Mouse (Mus musculus) hindbrain, embryonic 12.5 days (tissue): ENCODE measurements at regions not wholly inside any gene's neighbourhood (a gene's known extent, or its start where the extent isn't known, plus 50 kb on each side); places are given as distances from the start of the nearest gene placed in this dataset.

Experiments used
- ATAC-seq: fragments of 200-750 bp; cut with Nextera tagmentation; 2 replicates; pipeline ENCODE4 v1.8.0; 2017; ENCODE audit warnings: moderate TSS enrichment; ENCODE audit not compliant: low FRiP score
- H3K27ac ChIP-seq: fragments of 300-500 bp; sonication (generic); 2 replicates; pipeline ENCODE4 v1.5.1; 2016; ENCODE audit warnings: mild to moderate bottlenecking
- H3K27me3 ChIP-seq: fragments of 300-500 bp; sonication (generic); 2 replicates; pipeline ENCODE4 v1.6.1; 2016; ENCODE audit warnings: mild to moderate bottlenecking
- H3K36me3 ChIP-seq: fragments of 300-500 bp; sonication (generic); 2 replicates; pipeline ENCODE4 v1.6.1; 2016; ENCODE audit warnings: mild to moderate bottlenecking
- H3K4me1 ChIP-seq: fragments of 300-500 bp; sonication (generic); 2 replicates; pipeline ENCODE4 v1.6.1; 2016
- H3K4me2 ChIP-seq: fragments of 300-500 bp; sonication (generic); replicated peaks from 2 replicates; pipeline ENCODE4 v1.6.1; 2016; ENCODE audit warnings: mild to moderate bottlenecking
- H3K4me3 ChIP-seq: fragments of 300-500 bp; sonication (generic); 2 replicates; pipeline ENCODE4 v1.5.1; 2016; ENCODE audit warnings: mild to moderate bottlenecking
- H3K9ac ChIP-seq: fragments of 300-500 bp; sonication (generic); 2 replicates; pipeline ENCODE4 v1.6.1; 2016; ENCODE audit warnings: mild to moderate bottlenecking, moderate library complexity
- H3K9me3 ChIP-seq: fragments of 300-500 bp; sonication (generic); replicated peaks from 2 replicates; pipeline ENCODE4 v1.6.1; 2016; ENCODE audit warnings: mild to moderate bottlenecking
- WGBS: fragments of 180-500 bp; shearing (Covaris S2); methylation state at CpG from one replicate; pipeline ENCODE4 v1.1.7; 2016; 5-methylcytosine and 5-hydroxymethylcytosine counted together

- no peaks in the 10 kb centered on the region for H3K27me3 ChIP-seq
- H3K4me2 ChIP-seq = no peak overlapping the region
- H3K9ac ChIP-seq = no peak overlapping the region
- H3K4me3 ChIP-seq = no peak overlapping the region
- no peaks in the 10 kb centered on the region for H3K4me1 ChIP-seq
- no peaks in the 10 kb centered on the region for H3K36me3 ChIP-seq
- H3K9me3 ChIP-seq = no peaks in the 10 kb centered on the region
- H3K27ac ChIP-seq = no peak overlapping the region
- ATAC-seq = no peak
- WGBS = 88% methylated on average over 5 of the region's 5 CpGs
Measured at GRCm38 (mm10) chr2:161470844-161471243, 362.0 kb upstream of the Chd6 start.

GRCm38 (mm10) chr2:161470025-161470424 is 361.1 kb upstream of the Chd6 start:
- Histone ChIP-seq H3K9ac (no peak overlapping the region), H3K4me1 (no peaks in the 10 kb centered on the region), H3K27me3 (no peaks in the 10 kb centered on the region), H3K4me3 (no peak overlapping the region), H3K36me3 (no peaks in the 10 kb centered on the region), H3K27ac (no peak overlapping the region), H3K9me3 (no peaks in the 10 kb centered on the region), H3K4me2 (no peak overlapping the region)
- 36% methylated on average over 2 of the region's 2 CpGs for whole genome bisulfite sequencing
- ATAC-seq = no peak

GRCm38 (mm10) chr2:161467035-161467434 is 358.2 kb upstream of the Chd6 start:
- Histone ChIP-seq H3K9me3 (no peaks in the 10 kb centered on the region), H3K9ac (no peak overlapping the region), H3K27me3 (no peaks in the 10 kb centered on the region), H3K4me3 (no peak overlapping the region), H3K36me3 (no peaks in the 10 kb centered on the region), H3K4me1 (no peaks in the 10 kb centered on the region), H3K4me2 (no peak overlapping the region), H3K27ac (no peak overlapping the region)
- 74% methylated on average over 1 of the region's 1 CpGs for WGBS
- no peak for ATAC-seq

GRCm38 (mm10) chr2:161460600-161460999 is 351.7 kb upstream of the Chd6 start:
- 96% methylated on average over 4 of the region's 4 CpGs for WGBS
- no peak overlapping the region for H3K27ac ChIP-seq
- no peak overlapping the region for H3K4me2 ChIP-seq
- no peak overlapping the region for H3K4me3 ChIP-seq
- no peak overlapping the region for H3K9ac ChIP-seq
- H3K9me3 ChIP-seq = no peaks in the 10 kb centered on the region
- H3K36me3 ChIP-seq = no peaks in the 10 kb centered on the region
- no peak for ATAC-seq
- no peaks in the 10 kb centered on the region for H3K4me1 ChIP-seq
- H3K27me3 ChIP-seq = no peaks in the 10 kb centered on the region

GRCm38 (mm10) chr2:161454466-161454865 is 345.6 kb upstream of the Chd6 start:
- ATAC-seq = no peak
- 63% methylated on average over 6 of the region's 6 CpGs for WGBS

GRCm38 (mm10) chr2:161433816-161434215 is 324.9 kb upstream of the Chd6 start:
- H3K9ac ChIP-seq = no peak overlapping the region
- H3K9me3 ChIP-seq = no peaks in the 10 kb centered on the region
- no peaks in the 10 kb centered on the region for H3K36me3 ChIP-seq
- no peak overlapping the region for H3K27ac ChIP-seq
- H3K27me3 ChIP-seq = no peaks in the 10 kb centered on the region
- 42% methylated on average over 9 of the region's 9 CpGs for WGBS
- H3K4me3 ChIP-seq = no peak overlapping the region
- H3K4me2 ChIP-seq = no peak overlapping the region
- no peaks in the 10 kb centered on the region for H3K4me1 ChIP-seq
- 0 out of 2 replicates have a peak, but pooled peaks have one; percentile 52 for ATAC-seq

More at GRCm38 (mm10) chr2:161454466-161454865, 345.6 kb upstream of the Chd6 start:
- no peak overlapping the region for H3K27ac ChIP-seq
- no peak overlapping the region for H3K9ac ChIP-seq
- H3K27me3 ChIP-seq = no peaks in the 10 kb centered on the region
- no peaks in the 10 kb centered on the region for H3K4me1 ChIP-seq
- H3K9me3 ChIP-seq = no peaks in the 10 kb centered on the region
- no peaks in the 10 kb centered on the region for H3K36me3 ChIP-seq
- H3K4me2 ChIP-seq = no peak overlapping the region
- no peak overlapping the region for H3K4me3 ChIP-seq

- no peaks in the 10 kb centered on the region for H3K27me3 ChIP-seq
- no peak overlapping the region for H3K27ac ChIP-seq
- H3K4me1 ChIP-seq = no peaks in the 10 kb centered on the region
- WGBS = 80% methylated on average over 3 of the region's 3 CpGs
- H3K36me3 ChIP-seq = no peaks in the 10 kb centered on the region
- H3K9me3 ChIP-seq = no peaks in the 10 kb centered on the region
- H3K4me3 ChIP-seq = no peak overlapping the region
- ATAC-seq = no peak
- H3K4me2 ChIP-seq = no peak overlapping the region
- H3K9ac ChIP-seq = no peak overlapping the region
Measured at GRCm38 (mm10) chr2:161429294-161429693, 320.4 kb upstream of the Chd6 start.

- Histone ChIP-seq H3K4me1 (no peaks in the 10 kb centered on the region), H3K4me2 (no peak overlapping the region), H3K36me3 (no peaks in the 10 kb centered on the region), H3K4me3 (no peak overlapping the region), H3K9ac (no peak overlapping the region), H3K27ac (no peak overlapping the region), H3K27me3 (no peaks in the 10 kb centered on the region), H3K9me3 (no peaks in the 10 kb centered on the region)
- WGBS = 55% methylated on average over 3 of the region's 3 CpGs
- no peak for ATAC-seq
Measured at GRCm38 (mm10) chr2:161425587-161425986, 316.7 kb upstream of the Chd6 start.

GRCm38 (mm10) chr2:161418062-161418461 is 309.2 kb upstream of the Chd6 start:
- no peaks in the 10 kb centered on the region for H3K9me3 ChIP-seq
- H3K4me3 ChIP-seq = no peak overlapping the region
- no peaks in the 10 kb centered on the region for H3K27me3 ChIP-seq
- ATAC-seq = no peak
- no peak overlapping the region for H3K4me2 ChIP-seq
- no peaks in the 10 kb centered on the region for H3K36me3 ChIP-seq
- 0 out of 2 replicates have a peak, but pooled peaks cover 2% of the 10 kb centered on the region for H3K4me1 ChIP-seq
- no peak overlapping the region for H3K27ac ChIP-seq
- WGBS = 90% methylated on average over 7 of the region's 7 CpGs
- H3K9ac ChIP-seq = no peak overlapping the region

- Histone ChIP-seq H3K9me3 (no peaks in the 10 kb centered on the region), H3K4me1 (0 out of 2 replicates have a peak, but pooled peaks cover 2% of the 10 kb centered on the region), H3K4me3 (no peak overlapping the region), H3K9ac (no peak overlapping the region), H3K4me2 (no peak overlapping the region), H3K27me3 (no peaks in the 10 kb centered on the region), H3K27ac (no peak overlapping the region), H3K36me3 (no peaks in the 10 kb centered on the region)
- 66% methylated on average over 13 of the region's 13 CpGs for WGBS
- ATAC-seq = no peak
Measured at GRCm38 (mm10) chr2:161416218-161416927, 307.5 kb upstream of the Chd6 start.

GRCm38 (mm10) chr2:161408306-161408705 is 299.4 kb upstream of the Chd6 start:
- Histone ChIP-seq H3K36me3 (no peaks in the 10 kb centered on the region), H3K27me3 (no peaks in the 10 kb centered on the region), H3K27ac (no peak overlapping the region), H3K9ac (no peak overlapping the region), H3K4me1 (no peaks in the 10 kb centered on the region), H3K9me3 (no peaks in the 10 kb centered on the region), H3K4me2 (no peak overlapping the region), H3K4me3 (no peak overlapping the region)
- no peak for ATAC-seq
- 86% methylated on average over 1 of the region's 1 CpGs for WGBS

- no peak overlapping the region for H3K4me3 ChIP-seq
- 40% methylated on average over 1 of the region's 1 CpGs for WGBS
- H3K36me3 ChIP-seq = no peaks in the 10 kb centered on the region
- ATAC-seq = no peak
- no peaks in the 10 kb centered on the region for H3K27me3 ChIP-seq
- no peaks in the 10 kb centered on the region for H3K9me3 ChIP-seq
- H3K27ac ChIP-seq = no peak overlapping the region
- no peaks in the 10 kb centered on the region for H3K4me1 ChIP-seq
- no peak overlapping the region for H3K9ac ChIP-seq
- no peak overlapping the region for H3K4me2 ChIP-seq
Measured at GRCm38 (mm10) chr2:161405847-161406384, 297.0 kb upstream of the Chd6 start.

GRCm38 (mm10) chr2:161398061-161398460 is 289.2 kb upstream of the Chd6 start:
- no peaks in the 10 kb centered on the region for H3K4me1 ChIP-seq
- no peaks in the 10 kb centered on the region for H3K27me3 ChIP-seq
- no peaks in the 10 kb centered on the region for H3K9me3 ChIP-seq
- WGBS = 94% methylated on average over 3 of the region's 3 CpGs
- no peak for ATAC-seq
- no peaks in the 10 kb centered on the region for H3K36me3 ChIP-seq
- no peak overlapping the region for H3K4me3 ChIP-seq
- H3K4me2 ChIP-seq = no peak overlapping the region
- no peak overlapping the region for H3K27ac ChIP-seq
- no peak overlapping the region for H3K9ac ChIP-seq
